Mouse (Mus musculus) megakaryocyte, embryonic 14.5 days (primary cell): Measurements from ENCODE around the gene Kpnb1. TPM values are rescaled to one million over a fixed set of nuclear protein-coding genes. Genes with fewer than 3 reads are reported as not detected.

Source experiments
- H3K27me3 ChIP-seq: replicated peaks from 2 replicates; pipeline ENCODE3; 2012; ENCODE audit warnings: inconsistent platforms
- H3K36me3 ChIP-seq: replicated peaks from 2 replicates; pipeline ENCODE3; 2012; ENCODE audit warnings: low read length, inconsistent platforms, mixed read lengths
- H3K4me1 ChIP-seq: 2 replicates; pipeline ENCODE4 v1.6.1; 2012; ENCODE audit warnings: inconsistent platforms
- H3K4me3 ChIP-seq: replicated peaks from 2 replicates; pipeline ENCODE3; 2012; ENCODE audit warnings: moderate library complexity, mild to moderate bottlenecking, inconsistent platforms
- H3K9me3 ChIP-seq: 2 replicates; pipeline ENCODE4 v1.6.1; 2012; ENCODE audit warnings: inconsistent platforms
- FLI1 ChIP-seq: IDR thresholded peaks from 2 replicates; pipeline ENCODE4 v1.6.1; 2012; ENCODE audit warnings: low read length, inconsistent platforms, mixed read lengths
- GATA1 ChIP-seq: IDR thresholded peaks from 3 replicates; pipeline ENCODE4 v1.6.1; 2012; ENCODE audit warnings: mixed read lengths, low read length, inconsistent platforms, borderline replicate concordance
- polyA plus RNA-seq: library from polyadenylated mRNA; stranded (reverse); fragments of >175 nt; gene quantifications from 2 replicates; pipeline ENCODE4 v1.2.3, GENCODE M21; 2012; ENCODE audit warnings: low replicate concordance; ENCODE audit not compliant: insufficient read depth

Gene Kpnb1
- polyA plus RNA-seq, 1 experiment = 10.2 TPM

GRCm38 (mm10) chr11:97114671-97115601 lies 72.7 kb downstream of the Kpnb1 start, which contains the start of gene Tbx21:
Gene Tbx21 (minus strand): TSS chr11:97115331.
- Histone ChIP-seq H3K27me3 (peaks cover 84% of the 10 kb centered on the region), H3K4me1 (peaks cover 25% of the 10 kb centered on the region), H3K9me3 (no peaks in the 10 kb centered on the region), H3K4me3 (peak within 1 kb of the TSS; percentile 82), H3K36me3 (no peaks in the 10 kb centered on the region)
- TF ChIP-seq GATA1 (no peak), FLI1 (no peak)

GRCm38 (mm10) chr11:97112519-97113125 lies 75.1 kb downstream of the Kpnb1 start:
- Histone ChIP-seq H3K36me3 (no peaks in the 10 kb centered on the region), H3K4me1 (peaks cover 22% of the 10 kb centered on the region), H3K27me3 (peaks cover 71% of the 10 kb centered on the region), H3K4me3 (no peak overlapping the region), H3K9me3 (no peaks in the 10 kb centered on the region)
- TF ChIP-seq FLI1 (no peak), GATA1 (no peak)

Other genes starting within 250 kb of the Kpnb1 start
- gene Pnpo, start 243.9 kb downstream of the Kpnb1 start, polyA plus RNA-seq = 2.0 and 16.6 TPM in 2 replicates
- 34.2 and 36.6 TPM in 2 replicates for gene Sp2, start 204.9 kb downstream of the Kpnb1 start, polyA plus RNA-seq
- 0.77 and 1.4 TPM in 2 replicates for gene Sp6, start 174.5 kb downstream of the Kpnb1 start, polyA plus RNA-seq
- 4.5 and 11.2 TPM in 2 replicates for gene Scrn2, start 157.9 kb downstream of the Kpnb1 start, polyA plus RNA-seq
- not detected in 2 replicates for gene Lrrc46, start 146.5 kb downstream of the Kpnb1 start, polyA plus RNA-seq
- 22.3 and 22.7 TPM in 2 replicates for gene Mrpl10, start 146.3 kb downstream of the Kpnb1 start, polyA plus RNA-seq
- gene Osbpl7, start 137.3 kb downstream of the Kpnb1 start, polyA plus RNA-seq = 9.7 and 13.2 TPM in 2 replicates
- 0.09 and 1.6 TPM in 2 replicates for gene Tbx21, start 72.5 kb downstream of the Kpnb1 start, polyA plus RNA-seq
- 99.9 and 349 TPM in 2 replicates for gene Tbkbp1, start 36.4 kb downstream of the Kpnb1 start, polyA plus RNA-seq
- 28.5 and 50.1 TPM in 2 replicates for gene Npepps, start 92.8 kb upstream of the Kpnb1 start, polyA plus RNA-seq
- 4.6 and 6.9 TPM in 2 replicates for gene Mrpl45, start 127.8 kb upstream of the Kpnb1 start, polyA plus RNA-seq
- 0.04 TPM in 1 of 2 replicates, not detected in the other for gene Gpr179, start 164.2 kb upstream of the Kpnb1 start, polyA plus RNA-seq
- gene Socs7, start 174.7 kb upstream of the Kpnb1 start, polyA plus RNA-seq = 0.91 and 1.5 TPM in 2 replicates
- 85.6 and 94.5 TPM in 2 replicates for gene Arhgap23, start 227.7 kb upstream of the Kpnb1 start, polyA plus RNA-seq